Mouse (Mus musculus): ENCODE measurements around the gene Nfib. TPM values are rescaled to one million over a fixed set of nuclear protein-coding genes. Genes with fewer than 3 reads are reported as not detected.

The Nfib gene
- polyA plus RNA-seq, 2 experiments, result 1.7 to 2.6 TPM

DNA sequence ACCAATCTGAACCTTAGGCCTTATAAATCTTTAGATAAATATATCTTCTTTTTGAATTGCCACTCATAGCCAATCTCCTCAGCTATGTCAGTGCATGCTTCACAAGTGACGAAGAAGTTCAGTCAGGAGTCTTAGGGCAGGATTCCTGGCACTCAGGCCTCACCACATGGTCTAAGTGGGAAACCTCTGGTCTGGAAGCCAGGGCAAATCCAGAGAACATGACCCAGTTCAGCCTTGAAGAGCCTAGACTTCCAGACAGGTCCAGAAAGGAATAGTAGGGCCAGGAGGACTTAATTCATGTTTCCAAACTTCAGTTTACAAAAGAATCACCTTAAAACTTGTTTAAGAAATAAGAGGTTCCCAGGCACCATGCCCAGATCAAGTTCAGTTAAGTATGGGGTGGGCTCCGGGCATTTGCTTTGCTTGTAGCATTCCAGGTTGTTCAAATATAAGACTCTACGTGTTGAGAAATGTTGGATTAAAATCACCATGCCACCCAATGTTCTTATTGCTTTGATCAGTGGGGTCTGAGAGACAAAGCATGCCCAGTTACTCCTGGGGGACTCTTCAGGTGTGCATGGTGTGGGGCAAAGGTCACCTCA is 38.2 kb downstream of the Nfib start:
- no peak for ATAC-seq (ENCODE audit: insufficient read depth)
- no peak for DNase-seq (ENCODE audit: low read depth in 3 of 3, low spot score in 3 of 3)
- 55% methylated on average over 3 of the region's 3 CpGs for WGBS (ENCODE audit: insufficient replicate concordance)

DNA sequence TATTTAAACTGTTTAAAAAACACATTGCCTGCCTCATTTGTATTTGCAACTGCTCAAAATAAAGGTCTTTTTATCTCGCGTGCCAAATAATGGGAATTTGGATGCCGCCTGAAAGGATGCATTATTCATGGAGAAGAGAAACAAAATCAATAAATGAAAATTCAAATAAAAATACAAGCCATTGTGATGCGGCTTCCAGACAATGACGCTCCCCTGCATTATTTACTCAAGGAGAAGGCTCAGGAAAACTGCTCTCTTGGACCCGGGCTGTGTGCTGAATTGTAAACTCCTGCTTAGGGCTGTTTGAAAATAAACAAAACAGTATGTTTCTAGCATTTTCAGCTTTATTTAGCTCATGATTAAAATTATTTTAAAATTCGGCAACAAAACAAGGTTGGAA is 41.1 kb downstream of the Nfib start:
- WGBS (ENCODE audit: insufficient replicate concordance), result 68% methylated on average over 7 of the region's 7 CpGs
- no peak overlapping the region for H3K4me3 ChIP-seq (ENCODE audit: insufficient read depth in 1 of 2, low read depth in 2 of 2, low read length in 2 of 2)
- H3K27me3 ChIP-seq (ENCODE audit: control insufficient read depth, insufficient read depth, low read length), result no peaks in the 10 kb centered on the region
- no peaks in the 10 kb centered on the region for H3K36me3 ChIP-seq (replicated peaks; ENCODE audit: control insufficient read depth, insufficient read depth, low read depth)
- DNase-seq (ENCODE audit: low read depth in 3 of 3, low spot score in 3 of 3) (no peak), ATAC-seq (ENCODE audit: insufficient read depth) (no peak)
- no peaks in the 10 kb centered on the region for H3K9me3 ChIP-seq (ENCODE audit: control insufficient read depth, low read length)
- TF ChIP-seq EP300 (IDR thresholded peaks at IDR 0.05; ENCODE audit: low read depth), result no peak
- TF ChIP-seq CTCF (IDR thresholded peaks at IDR 0.05; ENCODE audit: low read depth), result no peak
- no peak overlapping the region for H3K4me2 ChIP-seq (ENCODE audit: low read depth)
- no peak overlapping the region for H3K27ac ChIP-seq
- H3K9ac ChIP-seq (replicated peaks), result no peak overlapping the region
- no peaks in the 10 kb centered on the region for H3K4me1 ChIP-seq (replicated peaks; ENCODE audit: control insufficient read depth in 2 of 2, insufficient read depth in 2 of 2, low read length in 1 of 2)

More for the DNA sequence above, 38.2 kb downstream of the Nfib start:
- TF ChIP-seq EP300 (IDR thresholded peaks at IDR 0.05; ENCODE audit: low read depth), result no peak
- no peak for TF ChIP-seq CTCF (IDR thresholded peaks at IDR 0.05; ENCODE audit: low read depth)
- no peaks in the 10 kb centered on the region for H3K36me3 ChIP-seq (replicated peaks; ENCODE audit: control insufficient read depth, insufficient read depth, low read depth)
- H3K4me3 ChIP-seq (ENCODE audit: insufficient read depth in 1 of 2, low read depth in 2 of 2, low read length in 2 of 2), result no peak overlapping the region
- no peak overlapping the region for H3K4me2 ChIP-seq (ENCODE audit: low read depth)
- H3K9me3 ChIP-seq (ENCODE audit: control insufficient read depth, low read length), result no peaks in the 10 kb centered on the region
- no peaks in the 10 kb centered on the region for H3K4me1 ChIP-seq (replicated peaks; ENCODE audit: control insufficient read depth in 2 of 2, insufficient read depth in 2 of 2, low read length in 1 of 2)
- H3K27me3 ChIP-seq (ENCODE audit: control insufficient read depth, insufficient read depth, low read length), result no peaks in the 10 kb centered on the region
- no peak overlapping the region for H3K9ac ChIP-seq (replicated peaks)
- no peak overlapping the region for H3K27ac ChIP-seq

DNA sequence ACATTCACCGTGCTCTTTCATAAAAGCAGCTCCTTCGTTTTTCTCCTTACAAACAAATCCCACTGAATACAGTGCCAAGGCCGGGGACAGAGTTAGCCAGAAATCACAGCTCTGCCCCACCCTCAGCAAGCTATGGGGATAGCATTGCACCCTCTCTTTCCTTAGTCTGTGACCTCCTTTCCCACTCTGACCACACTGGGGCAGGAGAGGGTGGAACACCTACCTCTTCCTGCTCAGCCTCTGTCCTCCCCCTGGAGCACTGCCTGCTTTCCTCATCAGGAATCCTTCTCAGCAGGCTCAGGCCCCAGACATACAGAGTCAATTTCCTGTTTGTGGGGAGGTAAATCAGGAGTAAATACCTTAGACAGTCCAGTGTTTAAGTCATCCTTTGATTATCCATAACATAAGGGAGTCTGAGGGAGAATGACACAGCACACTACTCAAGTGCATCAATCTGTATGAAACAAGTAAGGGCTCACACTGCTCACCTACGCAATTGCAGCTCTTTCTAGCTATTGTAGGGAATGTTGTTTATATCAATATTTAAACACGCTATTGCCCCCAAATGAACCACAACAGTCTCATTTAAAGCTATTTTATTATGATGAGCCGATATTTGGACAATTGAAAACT is 41.7 kb downstream of the Nfib start:
- Histone ChIP-seq H3K36me3 (replicated peaks; ENCODE audit: control insufficient read depth, insufficient read depth, low read depth) (no peaks in the 10 kb centered on the region), H3K27me3 (ENCODE audit: control insufficient read depth, insufficient read depth, low read length) (no peaks in the 10 kb centered on the region), H3K4me2 (ENCODE audit: low read depth) (no peak overlapping the region), H3K9me3 (ENCODE audit: control insufficient read depth, low read length) (no peaks in the 10 kb centered on the region), H3K9ac (replicated peaks) (no peak overlapping the region), H3K4me1 (replicated peaks; ENCODE audit: control insufficient read depth in 2 of 2, insufficient read depth in 2 of 2, low read length in 1 of 2) (no peaks in the 10 kb centered on the region), H3K27ac (no peak overlapping the region), H3K4me3 (ENCODE audit: insufficient read depth in 1 of 2, low read depth in 2 of 2, low read length in 2 of 2) (no peak overlapping the region)
- no peak for ATAC-seq (ENCODE audit: insufficient read depth)
- TF ChIP-seq CTCF (IDR thresholded peaks at IDR 0.05; ENCODE audit: low read depth), result no peak
- TF ChIP-seq EP300 (IDR thresholded peaks at IDR 0.05; ENCODE audit: low read depth), result no peak
- DNase-seq (ENCODE audit: low read depth in 3 of 3, low spot score in 3 of 3), result no peak
- WGBS (ENCODE audit: insufficient replicate concordance), result 60% methylated on average over 6 of the region's 6 CpGs

DNA sequence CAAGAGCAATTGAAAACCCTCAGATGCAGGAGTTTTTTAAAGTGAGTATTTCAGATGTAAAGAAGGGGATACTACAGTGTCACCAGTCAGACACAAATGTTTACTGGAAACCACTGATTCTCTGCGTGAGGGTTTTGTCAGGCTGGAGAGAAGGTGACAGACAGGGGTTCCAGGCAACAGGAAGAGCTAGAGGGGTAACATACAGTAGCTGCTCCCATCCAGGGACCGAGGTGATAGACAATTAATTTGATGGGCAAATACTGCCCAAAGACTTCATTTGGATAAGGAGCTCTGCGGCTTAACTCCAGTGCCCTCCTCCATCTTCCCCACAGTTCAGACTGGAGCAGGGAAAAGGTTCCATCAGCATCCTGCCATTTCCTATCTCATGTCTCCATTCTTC is 42.9 kb downstream of the Nfib start:
- H3K36me3 ChIP-seq (replicated peaks; ENCODE audit: control insufficient read depth, insufficient read depth, low read depth), result no peaks in the 10 kb centered on the region
- 58% methylated on average over 3 of the region's 3 CpGs for WGBS (ENCODE audit: insufficient replicate concordance)

DNA sequence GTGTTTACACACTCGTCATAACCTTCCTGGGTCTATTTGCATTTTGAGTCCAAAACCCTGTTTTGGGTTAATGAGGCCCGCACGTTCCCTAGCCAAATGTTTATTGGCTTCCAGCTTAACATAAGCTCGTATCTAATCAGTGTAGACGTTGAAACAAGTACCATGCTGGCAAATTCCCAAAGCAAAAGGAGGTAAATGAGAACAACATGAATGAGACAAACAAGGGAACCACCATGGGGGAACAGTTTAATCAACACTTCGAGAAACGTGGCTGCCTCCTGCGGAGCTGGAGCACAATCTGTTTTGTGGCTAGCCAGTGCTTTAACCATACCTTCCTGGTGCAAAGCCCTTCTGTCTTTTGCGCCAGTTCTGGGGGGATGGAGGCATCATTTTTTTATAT is 43.3 kb downstream of the Nfib start:
- WGBS (ENCODE audit: insufficient replicate concordance), result 49% methylated on average over 9 of the region's 9 CpGs
- no peak for ATAC-seq (ENCODE audit: insufficient read depth)
- Histone ChIP-seq H3K4me3 (ENCODE audit: insufficient read depth in 1 of 2, low read depth in 2 of 2, low read length in 2 of 2) (no peak overlapping the region), H3K27ac (no peak overlapping the region), H3K36me3 (replicated peaks; ENCODE audit: control insufficient read depth, insufficient read depth, low read depth) (no peaks in the 10 kb centered on the region), H3K9me3 (ENCODE audit: control insufficient read depth, low read length) (no peaks in the 10 kb centered on the region), H3K4me2 (ENCODE audit: low read depth) (no peak overlapping the region), H3K27me3 (ENCODE audit: control insufficient read depth, insufficient read depth, low read length) (no peaks in the 10 kb centered on the region), H3K9ac (replicated peaks) (no peak overlapping the region), H3K4me1 (replicated peaks; ENCODE audit: control insufficient read depth in 2 of 2, insufficient read depth in 2 of 2, low read length in 1 of 2) (no peaks in the 10 kb centered on the region)
- no peak for DNase-seq (ENCODE audit: low read depth in 3 of 3, low spot score in 3 of 3)
- TF ChIP-seq CTCF (IDR thresholded peaks at IDR 0.05; ENCODE audit: low read depth) (no peak), EP300 (IDR thresholded peaks at IDR 0.05; ENCODE audit: low read depth) (no peak)

More for the DNA sequence above, 42.9 kb downstream of the Nfib start:
- Histone ChIP-seq H3K4me3 (ENCODE audit: insufficient read depth in 1 of 2, low read depth in 2 of 2, low read length in 2 of 2) (no peak overlapping the region), H3K27me3 (ENCODE audit: control insufficient read depth, insufficient read depth, low read length) (no peaks in the 10 kb centered on the region), H3K9me3 (ENCODE audit: control insufficient read depth, low read length) (no peaks in the 10 kb centered on the region), H3K4me1 (replicated peaks; ENCODE audit: control insufficient read depth in 2 of 2, insufficient read depth in 2 of 2, low read length in 1 of 2) (no peaks in the 10 kb centered on the region), H3K4me2 (ENCODE audit: low read depth) (no peak overlapping the region), H3K9ac (replicated peaks) (no peak overlapping the region), H3K27ac (no peak overlapping the region)
- TF ChIP-seq CTCF (IDR thresholded peaks at IDR 0.05; ENCODE audit: low read depth) (no peak), EP300 (IDR thresholded peaks at IDR 0.05; ENCODE audit: low read depth) (no peak)
- DNase-seq (ENCODE audit: low read depth in 3 of 3, low spot score in 3 of 3) (no peak), ATAC-seq (ENCODE audit: insufficient read depth) (no peak)

Data from liver, embryonic 14.5 days (tissue).